Mouse (Mus musculus) kidney, postnatal 0 days (tissue): ENCODE data around the gene Tmem50b. TPM values are rescaled to one million over a fixed set of nuclear protein-coding genes. Genes with fewer than 3 reads are reported as not detected.
A peak's percentile ranks its signal among the peaks of the same experiment; 100 is the strongest.

ENCODE experiments used
- ATAC-seq: fragments of 200-750 bp; cut with Nextera tagmentation; replicated peaks from 2 replicates; pipeline ENCODE4 v1.8.0; 2017; ENCODE audit warnings: low read depth, moderate number of reproducible peaks, moderate TSS enrichment, moderate library complexity; ENCODE audit not compliant: low FRiP score
- DNase-seq: peaks from one replicate; pipeline ENCODE4 v3.0.0-alpha.2; 2016; ENCODE audit warnings: low spot score
- H3K27ac ChIP-seq: fragments of 300-500 bp; sonication (generic); 2 replicates; pipeline ENCODE4 v1.5.1; 2014; ENCODE audit warnings: mild to moderate bottlenecking
- H3K27me3 ChIP-seq: fragments of 300-500 bp; sonication (generic); 2 replicates; pipeline ENCODE4 v1.6.1; 2014; ENCODE audit warnings: low read length, mixed read lengths; ENCODE audit not compliant: insufficient read depth
- H3K36me3 ChIP-seq: fragments of 300-500 bp; sonication (generic); 2 replicates; pipeline ENCODE4 v1.6.1; 2014; ENCODE audit warnings: low read length, mixed read lengths; ENCODE audit not compliant: insufficient read depth
- H3K4me1 ChIP-seq: fragments of 300-500 bp; sonication (generic); replicated peaks from 2 replicates; pipeline ENCODE4 v1.6.1; 2014; ENCODE audit warnings: antibody characterized with exemption, low read length, mixed read lengths; ENCODE audit not compliant: insufficient read depth
- H3K4me2 ChIP-seq: fragments of 300-500 bp; sonication (generic); 2 replicates; pipeline ENCODE4 v1.6.1; 2014; ENCODE audit warnings: mild to moderate bottlenecking, low read length, moderate library complexity, mixed read lengths
- H3K4me3 ChIP-seq: fragments of 300-500 bp; sonication (generic); replicated peaks from 2 replicates; pipeline ENCODE4 v1.5.1; 2014; ENCODE audit warnings: low read depth, low read length
- H3K9ac ChIP-seq: fragments of 300-500 bp; sonication (generic); 2 replicates; pipeline ENCODE4 v1.6.1; 2014; ENCODE audit warnings: low read depth, low read length
- H3K9me3 ChIP-seq: fragments of 300-500 bp; sonication (generic); replicated peaks from 2 replicates; pipeline ENCODE4 v1.6.1; 2016; ENCODE audit warnings: low read length, inconsistent platforms, mixed read lengths
- CTCF ChIP-seq: IDR thresholded peaks from 2 replicates; pipeline ENCODE4 v1.5.1; 2016; ENCODE audit warnings: antibody characterized with exemption, low read depth, mild to moderate bottlenecking, moderate library complexity
- WGBS: fragments of 180-500 bp; shearing (Covaris S2); extraction: QIAGEN DNeasy Blood & Tissue Kit; methylation state at CpG from one replicate; pipeline ENCODE4 v1.1.7; 2014; 5-methylcytosine and 5-hydroxymethylcytosine counted together
- polyA plus RNA-seq: library from polyadenylated mRNA; unstranded; fragments of >200 nt; fragmentation: Nextera tagmentation; extraction: Ambion mirVana; gene quantifications from 2 replicates; pipeline ENCODE4 v1.2.1, GENCODE M21; 2015

Tmem50b gene
- polyA plus RNA-seq, 1 experiment from 2014 or later, result 42.3 TPM

GRCm38 (mm10) chr16:91592162-91592561, 5.4 kb downstream of the Tmem50b start:
- H3K4me2 ChIP-seq, result no peak overlapping the region
- H3K27me3 ChIP-seq, result no peaks in the 10 kb centered on the region
- H3K9me3 ChIP-seq, result no peaks in the 10 kb centered on the region
- H3K9ac ChIP-seq, result no peak overlapping the region
- H3K4me1 ChIP-seq, result peaks cover 14% of the 10 kb centered on the region; the same call in 1 of the 2 replicates
- DNase-seq (peak; percentile 45), ATAC-seq (no peak)
- H3K36me3 ChIP-seq, result no peaks in the 10 kb centered on the region
- TF ChIP-seq CTCF, result no peak
- H3K4me3 ChIP-seq, result no peak overlapping the region
- no peak overlapping the region for H3K27ac ChIP-seq
- WGBS, result 46% methylated on average over 8 of the region's 8 CpGs

GRCm38 (mm10) chr16:91588703-91589102, 8.9 kb downstream of the Tmem50b start:
- H3K4me1 ChIP-seq, result peaks cover 14% of the 10 kb centered on the region; the same call in 1 of the 2 replicates
- H3K9me3 ChIP-seq, result no peaks in the 10 kb centered on the region
- no peak for TF ChIP-seq CTCF
- no peak for ATAC-seq
- no peak overlapping the region for H3K9ac ChIP-seq
- H3K36me3 ChIP-seq, result no peaks in the 10 kb centered on the region
- H3K27me3 ChIP-seq, result no peaks in the 10 kb centered on the region
- DNase-seq, result no peak
- H3K4me2 ChIP-seq, result no peak overlapping the region
- no peak overlapping the region for H3K4me3 ChIP-seq
- WGBS, result 89% methylated on average over 3 of the region's 3 CpGs
- no peak overlapping the region for H3K27ac ChIP-seq

GRCm38 (mm10) chr16:91587730-91588453, 9.7 kb downstream of the Tmem50b start:
- Histone ChIP-seq H3K27ac (no peak overlapping the region), H3K4me2 (no peak overlapping the region), H3K36me3 (no peaks in the 10 kb centered on the region), H3K9me3 (no peaks in the 10 kb centered on the region), H3K4me3 (no peak overlapping the region), H3K9ac (no peak overlapping the region), H3K27me3 (no peaks in the 10 kb centered on the region), H3K4me1 (peaks cover 14% of the 10 kb centered on the region; the same call in 1 of the 2 replicates)
- DNase-seq (no peak), ATAC-seq (no peak)
- WGBS, result 73% methylated on average over 6 of the region's 6 CpGs
- TF ChIP-seq CTCF, result no peak

- 0 out of 2 replicates have a peak, but pooled peaks cover 3% of the 10 kb centered on the region for H3K36me3 ChIP-seq
- no peak overlapping the region for H3K27ac ChIP-seq
- no peak overlapping the region for H3K4me3 ChIP-seq
- no peaks in the 10 kb centered on the region for H3K27me3 ChIP-seq
- no peaks in the 10 kb centered on the region for H3K9me3 ChIP-seq
- no peak overlapping the region for H3K4me2 ChIP-seq
- ATAC-seq, result no peak
- peaks cover 8% of the 10 kb centered on the region; the same call in 1 of the 2 replicates for H3K4me1 ChIP-seq
- 92% methylated on average over 6 of the region's 6 CpGs for WGBS
- H3K9ac ChIP-seq, result no peak overlapping the region
- no peak for TF ChIP-seq CTCF
- DNase-seq, result no peak
Measured at GRCm38 (mm10) chr16:91586244-91586643, 11.4 kb downstream of the Tmem50b start.

- 69% methylated on average over 5 of the region's 5 CpGs for WGBS
- Histone ChIP-seq H3K27me3 (no peaks in the 10 kb centered on the region), H3K9ac (no peak overlapping the region), H3K4me2 (no peak overlapping the region), H3K36me3 (0 out of 2 replicates have a peak, but pooled peaks cover 7% of the 10 kb centered on the region), H3K4me3 (no peak overlapping the region), H3K9me3 (no peaks in the 10 kb centered on the region), H3K27ac (peak overlapping the region; percentile 47; the same call in 1 of the 2 replicates), H3K4me1 (peaks cover 7% of the 10 kb centered on the region; the same call in 1 of the 2 replicates)
- no peak for DNase-seq
- TF ChIP-seq CTCF, result no peak
- peak; percentile 70 for ATAC-seq
Measured at GRCm38 (mm10) chr16:91585617-91586016, 12.0 kb downstream of the Tmem50b start.

- ATAC-seq (no peak), DNase-seq (peak; percentile 50)
- H3K36me3 ChIP-seq, result 0 out of 2 replicates have a peak, but pooled peaks cover 8% of the 10 kb centered on the region
Measured at GRCm38 (mm10) chr16:91582307-91582706, 15.3 kb downstream of the Tmem50b start.

More at GRCm38 (mm10) chr16:91582307-91582706, 15.3 kb downstream of the Tmem50b start:
- H3K9ac ChIP-seq, result no peak overlapping the region
- H3K9me3 ChIP-seq, result no peaks in the 10 kb centered on the region
- peak; percentile 74 for TF ChIP-seq CTCF
- H3K27ac ChIP-seq, result no peak overlapping the region
- H3K4me2 ChIP-seq, result no peak overlapping the region
- no peaks in the 10 kb centered on the region for H3K4me1 ChIP-seq
- WGBS, result 74% methylated on average over 2 of the region's 2 CpGs
- H3K27me3 ChIP-seq, result no peaks in the 10 kb centered on the region
- H3K4me3 ChIP-seq, result no peak overlapping the region
